ENCODE assay signal across 9 mouse cellular contexts in the genomic region with DNA sequence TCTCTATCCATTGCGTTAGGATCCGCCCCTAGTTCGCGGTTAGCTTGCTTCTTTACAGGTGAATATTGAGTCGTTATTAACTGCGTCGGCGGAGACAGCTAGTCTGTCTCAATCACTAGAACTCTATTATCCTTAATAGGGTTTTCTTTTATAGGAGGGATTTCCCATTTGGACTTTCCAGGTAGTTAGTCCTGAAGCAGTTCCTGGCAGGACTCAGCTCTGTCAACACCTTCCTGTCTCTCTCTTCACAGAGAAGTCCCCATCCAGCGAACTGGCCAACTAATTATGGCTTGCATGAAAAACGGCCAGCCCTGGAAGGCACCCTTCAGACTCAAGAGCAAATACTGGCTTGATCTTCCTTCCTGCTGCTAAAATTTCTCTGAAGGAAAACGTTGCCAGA. TPM values are rescaled to one million over a fixed set of nuclear protein-coding genes. Genes with fewer than 3 reads are reported as not detected.
A peak's percentile ranks its signal among the peaks of the same experiment; 100 is the strongest.
DNase-seq lines count a peak whose midpoint lies in the region; ATAC-seq and TF ChIP-seq lines count a peak whose summit lies in the region.
"Had no signal": no experiment of that assay in that cellular context is flagged by ENCODE, and none has a peak within 500 bp of the region (broad histone marks: within the 10 kb centered on the region; RNA-seq: fewer than 3 reads in every experiment).

No protein-coding gene starts in this region.

- no peak for TF ChIP-seq CTCF in liver, postnatal 0 days (IDR thresholded peaks at IDR 0.05; ENCODE audit: low read depth)
- no peak for TF ChIP-seq CTCF in thymus, adult 2 months (IDR thresholded peaks at IDR 0.05; ENCODE audit: borderline replicate concordance, control insufficient read depth, extremely low read depth, insufficient read depth, low read length, poor library complexity)

- 2% methylated on average over 11 of the region's 11 CpGs for WGBS in forebrain, embryonic 16.5 days
- 4% methylated on average over 11 of the region's 11 CpGs for WGBS in forebrain, embryonic 11.5 days
- 8% methylated on average over 11 of the region's 11 CpGs for WGBS in liver, postnatal 0 days (ENCODE audit: insufficient replicate concordance)
- 2% methylated on average over 11 of the region's 11 CpGs for WGBS in liver, embryonic 12.5 days (ENCODE audit: insufficient replicate concordance)
- 5% methylated on average over 11 of the region's 11 CpGs for WGBS in hindbrain, embryonic 14.5 days
- 2% methylated on average over 11 of the region's 11 CpGs for WGBS in neural tube, embryonic 15.5 days
- WGBS in thymus, adult 2 months = 16% methylated on average over 11 of the region's 11 CpGs

- H3K9ac ChIP-seq in forebrain, embryonic 16.5 days (replicated peaks; ENCODE audit: low read depth, low read length) = no peak overlapping the region
- no peak overlapping the region for H3K9ac ChIP-seq in forebrain, embryonic 11.5 days (ENCODE audit: low read length)
- H3K9ac ChIP-seq in liver, postnatal 0 days (replicated peaks) = no peak overlapping the region
- H3K9ac ChIP-seq in liver, embryonic 12.5 days = no peak overlapping the region
- H3K9ac ChIP-seq in hindbrain, embryonic 14.5 days = no peak overlapping the region
- no peak overlapping the region for H3K9ac ChIP-seq in neural tube, embryonic 15.5 days (replicated peaks)

- no peak for DNase-seq in forebrain, embryonic 11.5 days (ENCODE audit: low spot score)
- no peak for DNase-seq in liver, postnatal 0 days
- DNase-seq in hindbrain, embryonic 14.5 days (ENCODE audit: low spot score) = no peak
- DNase-seq in ovary, postnatal 10 days (ENCODE audit: low spot score) = no peak
- no peak for DNase-seq in thymus, adult 2 months

- H3K4me2 ChIP-seq in forebrain, embryonic 16.5 days (ENCODE audit: low read length) = peak overlapping the region; percentile 98; the same call in 1 of the 2 replicates
- no peak overlapping the region for H3K4me2 ChIP-seq in forebrain, embryonic 11.5 days (ENCODE audit: low read depth, low read length, severe bottlenecking)
- peak overlapping the region; percentile 74; the same call in 1 of the 2 replicates for H3K4me2 ChIP-seq in liver, postnatal 0 days (ENCODE audit: low read depth, low read length)
- H3K4me2 ChIP-seq in liver, embryonic 12.5 days = no peak overlapping the region
- 0 out of 2 replicates have a peak overlapping the region, but pooled peaks have one; percentile 100 for H3K4me2 ChIP-seq in hindbrain, embryonic 14.5 days (replicated peaks)
- peak overlapping the region; percentile 100 for H3K4me2 ChIP-seq in neural tube, embryonic 15.5 days

- H3K4me1 ChIP-seq in forebrain, embryonic 16.5 days (replicated peaks; ENCODE audit: control insufficient read depth, insufficient read depth, low read length) = peaks cover 21% of the 10 kb centered on the region
- H3K4me1 ChIP-seq in forebrain, embryonic 11.5 days (replicated peaks; ENCODE audit: control insufficient read depth, insufficient read depth, low read length) = peaks cover 12% of the 10 kb centered on the region
- H3K4me1 ChIP-seq in liver, postnatal 0 days (ENCODE audit: insufficient read depth) = peaks cover 3% of the 10 kb centered on the region; the same call in 1 of the 2 replicates
- no peaks in the 10 kb centered on the region for H3K4me1 ChIP-seq in liver, embryonic 12.5 days
- H3K4me1 ChIP-seq in hindbrain, embryonic 14.5 days (replicated peaks; ENCODE audit: control insufficient read depth, insufficient read depth, low read length) = peaks cover 14% of the 10 kb centered on the region
- peaks cover 33% of the 10 kb centered on the region for H3K4me1 ChIP-seq in neural tube, embryonic 15.5 days
- H3K4me1 ChIP-seq in thymus, adult 2 months (replicated peaks; ENCODE audit: control insufficient read depth, insufficient read depth, low read length) = peaks cover 35% of the 10 kb centered on the region

- TF ChIP-seq POLR2A in thymus, adult 2 months (IDR thresholded peaks at IDR 0.05; ENCODE audit: control insufficient read depth, extremely low read depth, insufficient read depth, low read length, poor library complexity) = no peak

- H3K9me3 ChIP-seq in forebrain, embryonic 16.5 days (ENCODE audit: control insufficient read depth, low read length) = no peaks in the 10 kb centered on the region
- no peaks in the 10 kb centered on the region for H3K9me3 ChIP-seq in forebrain, embryonic 11.5 days (ENCODE audit: control insufficient read depth, low read length)
- no peaks in the 10 kb centered on the region for H3K9me3 ChIP-seq in liver, postnatal 0 days (ENCODE audit: low read length)
- H3K9me3 ChIP-seq in liver, embryonic 12.5 days (replicated peaks) = no peaks in the 10 kb centered on the region
- H3K9me3 ChIP-seq in hindbrain, embryonic 14.5 days (ENCODE audit: control insufficient read depth, low read length) = no peaks in the 10 kb centered on the region
- no peaks in the 10 kb centered on the region for H3K9me3 ChIP-seq in neural tube, embryonic 15.5 days (replicated peaks)

- no peak for TF ChIP-seq EP300 in liver, postnatal 0 days (IDR thresholded peaks at IDR 0.05; ENCODE audit: low read depth)

- H3K36me3 ChIP-seq in forebrain, embryonic 16.5 days (ENCODE audit: control insufficient read depth, insufficient read depth) = no peaks in the 10 kb centered on the region
- H3K36me3 ChIP-seq in forebrain, embryonic 11.5 days (ENCODE audit: control insufficient read depth, insufficient read depth, low read length) = no peaks in the 10 kb centered on the region
- H3K36me3 ChIP-seq in liver, postnatal 0 days (replicated peaks; ENCODE audit: insufficient read depth, low read length) = no peaks in the 10 kb centered on the region
- H3K36me3 ChIP-seq in liver, embryonic 12.5 days = no peaks in the 10 kb centered on the region
- no peaks in the 10 kb centered on the region for H3K36me3 ChIP-seq in hindbrain, embryonic 14.5 days (replicated peaks; ENCODE audit: control insufficient read depth, insufficient read depth)
- no peaks in the 10 kb centered on the region for H3K36me3 ChIP-seq in neural tube, embryonic 15.5 days
- no peaks in the 10 kb centered on the region for H3K36me3 ChIP-seq in thymus, adult 2 months (ENCODE audit: control insufficient read depth, insufficient read depth, low read length)

- peaks cover 22% of the 10 kb centered on the region for H3K27me3 ChIP-seq in forebrain, embryonic 16.5 days (replicated peaks; ENCODE audit: control insufficient read depth, insufficient read depth, low read length)
- peaks cover 34% of the 10 kb centered on the region for H3K27me3 ChIP-seq in forebrain, embryonic 11.5 days (ENCODE audit: control insufficient read depth, insufficient read depth, low read length)
- H3K27me3 ChIP-seq in liver, postnatal 0 days (ENCODE audit: insufficient read depth, low read length) = peaks cover 28% of the 10 kb centered on the region
- peaks cover 62% of the 10 kb centered on the region for H3K27me3 ChIP-seq in liver, embryonic 12.5 days (replicated peaks)
- peaks cover 52% of the 10 kb centered on the region for H3K27me3 ChIP-seq in hindbrain, embryonic 14.5 days (ENCODE audit: control insufficient read depth, insufficient read depth, low read length)
- H3K27me3 ChIP-seq in neural tube, embryonic 15.5 days (replicated peaks) = peaks cover 36% of the 10 kb centered on the region
- peaks cover 11% of the 10 kb centered on the region for H3K27me3 ChIP-seq in thymus, adult 2 months (ENCODE audit: control insufficient read depth, insufficient read depth, low read length)

- no peak for ATAC-seq in forebrain, embryonic 16.5 days
- ATAC-seq in forebrain, embryonic 11.5 days (replicated peaks; ENCODE audit: low FRiP score) = no peak
- ATAC-seq in liver, postnatal 0 days = no peak
- no peak for ATAC-seq in liver, embryonic 12.5 days
- ATAC-seq in hindbrain, embryonic 14.5 days (ENCODE audit: low FRiP score) = no peak
- no peak for ATAC-seq in neural tube, embryonic 15.5 days (ENCODE audit: low FRiP score)

- H3K27ac ChIP-seq in forebrain, embryonic 16.5 days (ENCODE audit: low read length) = no peak overlapping the region
- H3K27ac ChIP-seq in forebrain, embryonic 11.5 days (ENCODE audit: low read depth, low read length) = no peak overlapping the region
- no peak overlapping the region for H3K27ac ChIP-seq in liver, postnatal 0 days (ENCODE audit: low read depth)
- no peak overlapping the region for H3K27ac ChIP-seq in liver, embryonic 12.5 days
- no peak overlapping the region for H3K27ac ChIP-seq in hindbrain, embryonic 14.5 days
- no peak overlapping the region for H3K27ac ChIP-seq in neural tube, embryonic 15.5 days (replicated peaks)
- no peak overlapping the region for H3K27ac ChIP-seq in thymus, adult 2 months (ENCODE audit: control insufficient read depth, insufficient read depth, low read length)

- H3K4me3 ChIP-seq in forebrain, embryonic 16.5 days (replicated peaks; ENCODE audit: low read length) = no peak overlapping the region
- no peak overlapping the region for H3K4me3 ChIP-seq in forebrain, embryonic 11.5 days (ENCODE audit: low read depth, low read length)
- H3K4me3 ChIP-seq in liver, postnatal 0 days (ENCODE audit: low read depth, low read length) = no peak overlapping the region
- H3K4me3 ChIP-seq in liver, embryonic 12.5 days = no peak overlapping the region
- H3K4me3 ChIP-seq in hindbrain, embryonic 14.5 days (replicated peaks; ENCODE audit: low read length) = peak overlapping the region; percentile 82; the same call in 1 of the 2 replicates
- peak overlapping the region; percentile 64 for H3K4me3 ChIP-seq in neural tube, embryonic 15.5 days (replicated peaks)
- no peak overlapping the region for H3K4me3 ChIP-seq in thymus, adult 2 months (ENCODE audit: control insufficient read depth, insufficient read depth, low read length)

RNA-seq across cellular contexts. Expression of a gene that starts 1.4 kb away (rescaled TPM):
- polyA plus RNA-seq in forebrain, embryonic 16.5 days (2015; fragmentation: Nextera tagmentation; extraction: Ambion mirVana) = 1.3 and 1.6 TPM in 2 replicates
- 0.07 TPM in 1 of 2 replicates, not detected in the other for polyA plus RNA-seq in forebrain, embryonic 11.5 days (2014; fragmentation: Nextera tagmentation; extraction: Ambion mirVana)
- polyA plus RNA-seq in liver, postnatal 0 days (2015; fragmentation: Nextera tagmentation; extraction: Ambion mirVana) = 0.11 and 0.15 TPM in 2 replicates
- polyA plus RNA-seq in liver, embryonic 12.5 days (2016; fragmentation: Nextera tagmentation; extraction: Ambion mirVana) = 0.06 and 0.18 TPM in 2 replicates
- polyA plus RNA-seq in hindbrain, embryonic 14.5 days (2014; fragmentation: Nextera tagmentation; extraction: Ambion mirVana) = 0.60 and 1.2 TPM in 2 replicates
- polyA plus RNA-seq in neural tube, embryonic 15.5 days (2015; fragmentation: Nextera tagmentation; extraction: Ambion mirVana) = 1.2 and 1.5 TPM in 2 replicates
- polyA plus RNA-seq in thymus, adult 2 months (2012; rRNA removed) = 6.9 and 7.7 TPM in 2 replicates
- polyA plus RNA-seq: C2C12 had no signal

Comparison
In these comparisons a context has a peak if more than half of its experiments do, and no peak if none do; other contexts are left out.
1. H3K4me2 ChIP-seq: peak in forebrain, embryonic 16.5 days (single experiment), liver, postnatal 0 days (single experiment), hindbrain, embryonic 14.5 days (single experiment) and neural tube, embryonic 15.5 days (single experiment); none in forebrain, embryonic 11.5 days (single experiment) and liver, embryonic 12.5 days (single experiment).
2. H3K4me3 ChIP-seq: peak in hindbrain, embryonic 14.5 days (single experiment) and neural tube, embryonic 15.5 days (single experiment); none in forebrain, embryonic 16.5 days (single experiment), forebrain, embryonic 11.5 days (single experiment), liver, postnatal 0 days (single experiment), liver, embryonic 12.5 days (single experiment) and thymus, adult 2 months (single experiment).